Mouse (Mus musculus) frontal cortex, postnatal 25 days (tissue): ENCODE results near the gene Cdc42ep4.

Experiments used
- DNase-seq, 2 experiments: peaks; one replicate each; pipeline ENCODE4 v3.0.0; 2022; ENCODE audit warnings: low spot score in 2 of 2

Gene Cdc42ep4

DNA sequence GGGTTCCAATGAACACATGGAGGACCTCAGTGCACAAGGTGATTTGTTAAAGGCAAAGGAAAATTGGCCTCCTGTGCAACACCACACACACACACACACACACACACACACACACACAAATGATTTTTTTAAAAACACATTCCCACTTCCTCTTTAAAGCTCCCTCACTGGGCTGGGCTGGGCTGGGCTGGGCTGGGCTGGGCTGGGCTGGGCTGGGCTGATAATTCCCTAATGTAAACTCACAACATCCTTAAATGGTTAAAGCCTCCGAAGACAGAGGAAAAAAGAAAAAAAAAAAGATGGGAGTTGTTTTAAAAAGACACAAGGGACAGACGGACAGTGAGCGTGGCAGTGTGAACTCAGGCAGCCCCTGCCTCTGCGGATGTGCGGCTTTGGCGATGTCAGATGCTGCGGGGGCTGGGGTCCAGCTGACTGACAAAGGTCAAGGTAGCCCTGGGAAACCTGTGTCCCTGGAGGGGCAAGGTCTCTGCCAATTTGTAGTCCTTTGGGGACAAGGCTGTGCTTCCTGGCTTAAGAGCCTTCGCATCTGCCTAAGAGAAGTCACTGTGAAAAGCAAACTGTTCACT is 26.3 kb upstream of the Cdc42ep4 start:
- DNase-seq = no peak

- no peak for DNase-seq
Measured at GRCm38 (mm10) chr11:113776851-113777511, 25.3 kb upstream of the Cdc42ep4 start.

DNA sequence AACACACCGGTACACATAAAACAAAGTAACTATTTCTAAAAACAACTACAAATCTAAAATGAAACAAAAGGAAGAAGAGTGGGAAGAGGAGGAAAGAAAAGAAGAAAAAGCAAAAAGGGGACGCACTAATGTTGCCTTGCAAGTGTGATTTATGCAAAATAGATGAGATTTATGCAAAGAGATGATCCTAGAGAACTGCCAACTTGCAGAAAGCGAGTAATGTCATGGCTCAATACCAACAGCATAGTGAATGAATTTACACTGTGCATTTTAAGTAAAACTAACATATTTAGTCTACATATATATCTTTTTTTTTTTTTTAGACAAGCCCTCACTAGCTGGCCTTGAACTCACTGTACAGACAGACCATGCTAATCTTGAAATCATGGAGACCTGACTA is 23.1 kb upstream of the Cdc42ep4 start:
- no peak for DNase-seq

- DNase-seq = no peak
Measured at GRCm38 (mm10) chr11:113773191-113773590, 21.5 kb upstream of the Cdc42ep4 start.

DNA sequence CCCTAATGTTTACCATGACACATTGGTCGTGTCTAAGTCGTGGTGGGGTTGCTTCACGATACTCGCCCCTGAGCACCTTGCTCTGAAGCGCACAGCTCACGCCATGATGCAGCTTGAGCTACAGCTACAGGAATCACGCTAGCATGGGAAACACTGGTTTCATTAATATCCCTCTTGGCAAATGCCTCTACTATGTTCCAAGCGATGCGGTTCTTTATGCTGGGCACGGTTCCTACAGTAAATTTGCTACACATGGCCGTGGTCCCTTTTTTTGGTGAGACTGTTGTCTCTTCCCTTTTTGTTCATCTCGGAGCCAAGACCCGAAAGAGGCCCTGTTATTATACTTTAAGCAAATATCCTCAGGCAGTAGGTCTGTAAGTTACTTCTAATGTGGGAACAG is 19.5 kb upstream of the Cdc42ep4 start:
- no peak for DNase-seq

DNA sequence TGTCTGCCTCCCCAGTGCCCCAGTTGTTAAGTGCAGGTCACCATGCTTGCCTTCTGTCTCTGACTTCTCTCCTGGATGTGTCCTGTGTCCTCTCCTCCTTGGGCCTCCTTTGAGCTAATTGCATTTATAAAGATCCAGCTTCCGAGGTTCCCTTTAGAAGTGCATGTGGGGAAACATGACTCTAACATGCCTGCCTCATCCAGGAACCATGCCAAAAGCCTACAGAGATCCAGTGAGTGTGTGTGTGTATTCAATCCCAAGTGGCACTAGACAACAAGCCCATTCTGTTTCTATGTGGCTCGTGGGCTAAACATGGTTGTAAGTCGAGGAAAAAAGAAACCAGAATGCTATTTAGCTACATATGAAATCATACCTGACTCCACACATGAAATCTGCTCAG is 16.7 kb upstream of the Cdc42ep4 start:
- no peak for DNase-seq

- no peak for DNase-seq
Measured at GRCm38 (mm10) chr11:113767285-113767684, 15.6 kb upstream of the Cdc42ep4 start.

GRCm38 (mm10) chr11:113766284-113766985 is 14.8 kb upstream of the Cdc42ep4 start:
- DNase-seq = no peak

DNA sequence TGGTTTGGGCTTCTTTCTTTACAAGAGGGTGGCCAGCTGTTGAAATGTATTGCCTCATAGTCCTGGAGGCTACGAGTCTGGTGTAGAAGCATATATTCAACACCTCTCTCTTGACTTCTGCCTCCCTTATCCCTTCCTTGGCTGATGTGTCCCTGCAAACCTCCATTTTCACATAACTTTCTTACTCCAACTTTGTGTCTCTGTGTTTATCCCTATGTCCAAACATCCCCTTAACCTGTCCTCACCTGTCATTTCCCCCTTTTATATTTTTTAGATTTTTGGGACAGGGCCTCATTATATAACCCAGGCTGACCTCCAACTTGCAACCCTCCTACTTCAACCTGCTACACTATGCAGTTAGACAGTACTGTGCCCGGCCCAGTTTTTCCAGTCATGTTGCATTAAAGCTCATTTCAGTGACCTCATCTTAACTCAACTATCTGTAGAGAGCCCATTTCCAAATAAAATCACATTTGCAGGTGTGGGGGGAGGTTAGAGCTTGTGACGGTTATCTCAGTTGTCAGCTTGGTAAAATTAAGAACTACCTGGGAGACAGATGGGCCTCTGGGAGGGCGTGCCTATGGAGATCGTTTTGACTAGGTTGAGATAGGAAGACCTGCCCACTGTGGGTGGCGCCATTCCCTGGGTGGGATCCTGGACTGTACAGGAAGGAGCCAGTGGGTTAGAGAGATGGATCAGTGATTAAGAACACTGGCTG is 12.6 kb upstream of the Cdc42ep4 start:
- DNase-seq = no peak

DNA sequence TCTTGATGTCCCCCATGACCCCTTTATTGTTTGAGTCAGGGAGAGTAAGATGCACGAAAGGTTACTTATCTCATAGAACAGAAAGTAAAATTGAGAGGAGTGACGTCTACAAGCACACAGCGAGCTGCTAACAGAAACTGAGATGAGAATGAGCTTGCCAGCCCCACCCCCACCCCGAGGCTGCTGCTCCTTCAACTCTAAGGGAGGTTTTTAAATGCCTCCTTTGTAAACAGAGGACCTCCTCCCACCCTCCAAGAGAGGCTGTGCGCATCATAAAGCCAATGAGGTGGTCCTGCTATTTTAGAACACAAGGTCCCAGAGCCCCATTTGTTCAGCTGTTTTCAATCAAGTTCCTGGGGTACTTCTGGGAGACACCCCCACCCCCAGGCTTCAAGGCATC is 11.8 kb upstream of the Cdc42ep4 start:
- DNase-seq = no peak

GRCm38 (mm10) chr11:113762136-113762797 is 10.6 kb upstream of the Cdc42ep4 start:
- no peak for DNase-seq

- no peak for DNase-seq
Measured at GRCm38 (mm10) chr11:113761646-113762045, 10.0 kb upstream of the Cdc42ep4 start.

DNA sequence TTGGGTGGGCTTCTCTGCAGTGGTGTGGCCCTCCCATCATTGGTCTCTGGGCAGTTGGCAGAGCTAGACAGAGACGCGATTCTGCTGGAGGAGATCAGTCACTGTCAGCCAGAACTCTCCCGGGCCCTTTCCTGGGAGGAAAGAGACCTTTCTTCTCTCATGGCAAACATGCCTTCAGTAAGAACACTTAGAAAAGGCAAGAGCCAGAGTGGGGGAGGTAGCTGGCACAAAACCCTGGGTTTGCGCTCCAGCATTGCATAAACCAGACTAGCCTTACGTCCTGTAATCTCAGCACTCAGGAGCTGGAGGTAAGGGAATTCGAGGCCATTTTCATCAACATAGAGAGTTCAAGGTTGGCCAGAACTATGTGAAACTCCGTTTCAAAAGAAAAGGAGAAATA is 8.8 kb upstream of the Cdc42ep4 start:
- no peak for DNase-seq

DNA sequence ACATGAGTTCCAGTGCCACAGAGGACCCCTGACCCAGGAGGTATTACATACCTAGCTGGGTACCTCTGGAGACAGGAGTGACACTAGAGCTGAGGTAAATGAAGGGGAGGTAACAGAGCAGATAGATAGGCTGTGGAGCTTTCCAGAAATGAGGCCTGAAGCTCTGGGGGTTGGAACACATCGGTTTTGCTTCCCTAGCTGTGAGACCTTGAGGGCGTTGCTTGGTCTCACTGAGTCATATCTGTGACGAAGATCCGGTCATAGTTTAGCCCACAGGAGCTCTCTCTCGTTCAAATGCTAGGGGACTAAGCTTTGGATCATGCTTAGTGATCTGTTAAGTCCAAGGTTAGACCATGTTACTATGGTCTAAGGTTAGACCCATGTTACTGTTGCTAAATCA is 7.2 kb upstream of the Cdc42ep4 start:
- no peak for DNase-seq

GRCm38 (mm10) chr11:113756578-113756977 is 4.9 kb upstream of the Cdc42ep4 start:
- no peak for DNase-seq

GRCm38 (mm10) chr11:113755878-113756277 is 4.2 kb upstream of the Cdc42ep4 start:
- DNase-seq = no peak

- DNase-seq = no peak
Measured at GRCm38 (mm10) chr11:113754845-113755244, 3.2 kb upstream of the Cdc42ep4 start.

DNA sequence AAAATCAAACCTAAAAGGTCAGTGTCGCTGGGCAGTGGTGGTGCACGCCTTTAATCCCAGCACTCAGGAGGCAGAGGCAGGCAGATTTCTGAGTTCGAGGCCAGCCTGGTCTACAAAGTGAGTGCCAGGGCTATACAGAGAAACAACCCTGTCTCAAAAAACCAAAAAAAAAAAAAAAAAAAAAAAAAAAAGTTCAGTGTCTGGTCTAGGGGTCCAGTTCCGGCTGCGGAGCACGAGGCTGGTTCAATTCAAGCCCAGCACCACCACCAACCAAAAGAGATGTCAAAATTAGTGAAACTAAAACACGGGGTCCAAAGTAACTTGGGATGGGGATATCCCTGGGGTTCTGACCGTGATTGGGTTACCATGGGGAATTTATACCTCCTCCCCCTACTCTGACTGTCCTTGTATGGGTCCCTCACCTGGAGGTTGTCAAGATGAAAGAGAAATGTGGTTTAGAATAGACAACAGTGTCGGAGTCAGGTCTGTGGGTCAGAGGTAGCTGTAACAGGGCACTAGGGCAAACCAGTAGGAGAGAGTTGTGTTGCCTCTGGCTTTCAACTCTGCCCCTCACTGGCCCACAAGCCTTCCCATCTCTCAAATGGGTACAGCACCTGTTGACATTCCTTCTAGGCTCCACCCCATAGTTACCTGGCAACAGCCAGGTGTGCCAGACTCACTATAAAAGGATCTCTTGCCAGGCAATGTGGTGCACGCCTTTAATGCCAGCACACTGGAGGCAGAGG is 1.2 kb upstream of the Cdc42ep4 start:
- no peak for DNase-seq

DNA sequence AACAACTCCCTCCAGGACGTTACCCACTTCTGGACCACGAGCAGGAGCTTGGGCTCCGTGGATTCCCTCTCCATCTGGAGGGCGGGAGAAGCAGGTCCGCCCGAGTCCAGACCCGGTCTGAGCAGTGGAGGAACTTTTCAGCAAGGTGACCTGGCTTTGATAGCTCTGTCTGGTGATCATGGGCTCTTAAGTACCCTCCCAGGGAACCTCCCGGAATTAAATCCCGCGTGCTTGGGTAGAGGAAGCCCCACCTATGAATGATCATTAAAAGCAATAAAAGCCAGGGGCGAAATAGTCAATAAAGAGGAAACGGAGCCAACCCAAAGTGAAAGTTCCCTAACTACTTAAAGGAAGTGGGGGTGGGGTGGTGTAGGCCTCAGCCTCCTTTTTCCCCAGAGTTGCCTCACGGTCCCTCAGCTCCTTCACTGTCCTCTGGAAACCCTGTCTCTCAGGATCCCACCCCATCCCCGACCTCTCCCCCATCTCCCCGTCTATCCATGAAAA is 529 bp upstream of the Cdc42ep4 start:
- DNase-seq = no peak

- DNase-seq = peak; percentile 33 to 44
Measured at GRCm38 (mm10) chr11:113750571-113751483, 854 bp downstream of the Cdc42ep4 start.
